Mouse (Mus musculus) hindbrain, embryonic 12.5 days (tissue): ENCODE measurements around the gene Gm10959. TPM values are rescaled to one million over a fixed set of nuclear protein-coding genes. Genes with fewer than 3 reads are reported as not detected.
"Not testable (repeated sequence)": the region's sequence is repeated elsewhere in the genome, so short reads cannot be mapped to it uniquely, and the experiment has no call there.

Experiments
- ATAC-seq: fragments of 200-750 bp; cut with Nextera tagmentation; 2 replicates; pipeline ENCODE4 v1.8.0; 2017; ENCODE audit warnings: moderate TSS enrichment; ENCODE audit not compliant: low FRiP score
- H3K27ac ChIP-seq: fragments of 300-500 bp; sonication (generic); 2 replicates; pipeline ENCODE4 v1.5.1; 2016; ENCODE audit warnings: mild to moderate bottlenecking
- H3K27me3 ChIP-seq: fragments of 300-500 bp; sonication (generic); 2 replicates; pipeline ENCODE4 v1.6.1; 2016; ENCODE audit warnings: mild to moderate bottlenecking
- H3K36me3 ChIP-seq: fragments of 300-500 bp; sonication (generic); 2 replicates; pipeline ENCODE4 v1.6.1; 2016; ENCODE audit warnings: mild to moderate bottlenecking
- H3K4me1 ChIP-seq: fragments of 300-500 bp; sonication (generic); 2 replicates; pipeline ENCODE4 v1.6.1; 2016
- H3K4me2 ChIP-seq: fragments of 300-500 bp; sonication (generic); replicated peaks from 2 replicates; pipeline ENCODE4 v1.6.1; 2016; ENCODE audit warnings: mild to moderate bottlenecking
- H3K4me3 ChIP-seq: fragments of 300-500 bp; sonication (generic); 2 replicates; pipeline ENCODE4 v1.5.1; 2016; ENCODE audit warnings: mild to moderate bottlenecking
- H3K9ac ChIP-seq: fragments of 300-500 bp; sonication (generic); 2 replicates; pipeline ENCODE4 v1.6.1; 2016; ENCODE audit warnings: mild to moderate bottlenecking, moderate library complexity
- H3K9me3 ChIP-seq: fragments of 300-500 bp; sonication (generic); replicated peaks from 2 replicates; pipeline ENCODE4 v1.6.1; 2016; ENCODE audit warnings: mild to moderate bottlenecking
- WGBS: fragments of 180-500 bp; shearing (Covaris S2); methylation state at CpG from one replicate; pipeline ENCODE4 v1.1.7; 2016; 5-methylcytosine and 5-hydroxymethylcytosine counted together
- polyA plus RNA-seq: library from polyadenylated mRNA; unstranded; fragments of >200 nt; fragmentation: Nextera tagmentation; extraction: Ambion mirVana; gene quantifications from 2 replicates; pipeline ENCODE4 v1.2.1, GENCODE M21; 2016

Gene Gm10959
- not detected in 2 replicates for polyA plus RNA-seq

DNA sequence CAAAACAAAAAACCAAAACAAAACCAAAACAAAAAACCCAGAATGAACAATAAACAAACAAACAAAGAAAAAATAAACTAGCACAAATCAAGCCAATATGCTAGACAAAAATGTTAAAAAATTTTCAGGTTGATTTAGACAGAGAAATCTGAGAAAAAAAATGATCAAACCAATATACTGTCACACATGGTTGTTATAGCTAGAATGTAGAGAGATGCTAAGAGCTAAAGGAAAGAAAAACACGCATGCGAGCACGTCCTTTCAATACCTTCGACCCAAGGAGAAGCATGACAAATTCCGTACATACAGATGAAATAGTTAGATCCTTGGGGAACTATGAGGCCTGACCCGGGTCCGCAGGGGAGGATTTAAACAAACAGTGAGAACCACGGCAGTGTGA lies at the start of gene Gm10959:
TSS of gene Gm10959 (minus strand) at position 101 of the 400 bp plus-strand sequence.
- Histone ChIP-seq H3K36me3 (no peaks in the 10 kb centered on the region), H3K27ac (no peak within 1 kb of the TSS), H3K27me3 (no peaks in the 10 kb centered on the region), H3K9me3 (no peaks in the 10 kb centered on the region), H3K9ac (no peak within 1 kb of the TSS), H3K4me1 (no peaks in the 10 kb centered on the region), H3K4me3 (no peak within 1 kb of the TSS), H3K4me2 (no peak within 1 kb of the TSS)
- WGBS: 65% methylated on average over 8 of the region's 8 CpGs
- no peak for ATAC-seq

DNA sequence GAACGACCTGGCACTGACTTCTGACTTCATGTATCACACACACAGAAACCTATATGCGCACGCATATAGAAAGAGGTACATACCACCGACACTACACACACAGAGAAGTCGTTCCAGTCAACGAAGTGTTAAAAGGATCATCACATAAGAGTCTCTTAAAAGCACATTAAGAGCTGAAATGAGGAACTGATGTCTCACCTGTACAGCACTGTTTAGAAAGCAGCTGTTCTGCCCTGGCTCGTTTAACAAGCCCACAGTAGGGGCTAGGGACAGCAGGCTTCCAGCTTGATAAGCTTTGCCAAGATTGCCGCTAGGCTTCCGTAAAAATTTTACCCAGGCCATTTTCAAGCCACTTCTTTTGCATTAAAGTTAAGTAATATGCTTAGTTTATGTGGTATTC lies 49.2 kb upstream of the Gm10959 start:
- Histone ChIP-seq H3K36me3 (peaks cover 6% of the 10 kb centered on the region; the same call in 1 of the 2 replicates), H3K4me2 (no peak overlapping the region), H3K4me1 (no peaks in the 10 kb centered on the region), H3K27ac (no peak overlapping the region), H3K9ac (no peak overlapping the region), H3K9me3 (no peaks in the 10 kb centered on the region), H3K4me3 (no peak overlapping the region), H3K27me3 (no peaks in the 10 kb centered on the region)
- ATAC-seq: no peak
- WGBS: 96% methylated on average over 9 of the region's 9 CpGs

DNA sequence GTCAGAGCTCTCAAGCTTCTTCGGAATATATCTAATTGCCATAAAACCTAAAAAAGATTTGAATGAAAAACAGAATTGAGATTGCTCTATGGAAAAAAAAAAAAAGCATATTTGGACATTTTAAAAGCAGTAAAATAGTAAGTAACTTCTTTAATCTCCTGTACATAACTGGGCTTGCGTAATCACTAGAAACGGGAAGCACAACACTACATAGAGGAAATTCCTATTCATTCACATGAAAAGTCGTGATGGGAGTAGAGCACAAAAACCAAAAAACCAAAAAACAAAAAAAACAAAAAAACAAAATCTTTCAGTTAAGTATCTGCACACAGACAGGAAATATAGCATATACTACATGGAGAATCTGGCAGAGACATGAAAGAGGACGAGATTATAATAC lies 45.1 kb upstream of the Gm10959 start:
- Histone ChIP-seq H3K36me3 (peaks cover 9% of the 10 kb centered on the region; the same call in 1 of the 2 replicates), H3K9ac (no peak overlapping the region), H3K27ac (no peak overlapping the region), H3K4me1 (no peaks in the 10 kb centered on the region), H3K4me2 (no peak overlapping the region), H3K4me3 (no peak overlapping the region), H3K9me3 (no peaks in the 10 kb centered on the region), H3K27me3 (no peaks in the 10 kb centered on the region)
- 93% methylated on average over 5 of the region's 5 CpGs for WGBS
- ATAC-seq: no peak

DNA sequence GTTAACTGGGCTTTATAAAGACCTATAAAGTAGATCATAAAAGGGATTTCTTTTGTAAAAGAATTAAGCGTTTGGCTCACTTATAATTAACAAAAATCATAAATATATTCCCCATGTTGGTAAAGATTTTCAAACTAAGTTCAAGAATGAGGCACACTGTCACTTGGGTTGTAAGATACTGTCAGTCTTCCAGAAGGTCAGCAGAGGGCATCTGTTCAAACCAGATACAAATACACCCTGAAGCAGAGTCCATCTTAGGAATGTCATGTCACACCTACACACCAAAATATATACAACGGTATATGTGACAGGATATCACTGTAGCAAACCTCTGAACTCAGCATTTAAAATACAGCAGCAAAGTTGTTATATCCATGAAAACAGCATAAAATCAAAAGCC lies 31.0 kb upstream of the Gm10959 start:
- no peak overlapping the region for H3K4me2 ChIP-seq
- WGBS: 91% methylated on average over 2 of the region's 2 CpGs
- H3K9ac ChIP-seq: no peak overlapping the region
- no peak overlapping the region for H3K27ac ChIP-seq
- no peaks in the 10 kb centered on the region for H3K27me3 ChIP-seq
- H3K4me3 ChIP-seq: no peak overlapping the region
- H3K4me1 ChIP-seq: no peaks in the 10 kb centered on the region
- peaks cover 11% of the 10 kb centered on the region for H3K36me3 ChIP-seq
- H3K9me3 ChIP-seq: no peaks in the 10 kb centered on the region
- ATAC-seq: no peak

DNA sequence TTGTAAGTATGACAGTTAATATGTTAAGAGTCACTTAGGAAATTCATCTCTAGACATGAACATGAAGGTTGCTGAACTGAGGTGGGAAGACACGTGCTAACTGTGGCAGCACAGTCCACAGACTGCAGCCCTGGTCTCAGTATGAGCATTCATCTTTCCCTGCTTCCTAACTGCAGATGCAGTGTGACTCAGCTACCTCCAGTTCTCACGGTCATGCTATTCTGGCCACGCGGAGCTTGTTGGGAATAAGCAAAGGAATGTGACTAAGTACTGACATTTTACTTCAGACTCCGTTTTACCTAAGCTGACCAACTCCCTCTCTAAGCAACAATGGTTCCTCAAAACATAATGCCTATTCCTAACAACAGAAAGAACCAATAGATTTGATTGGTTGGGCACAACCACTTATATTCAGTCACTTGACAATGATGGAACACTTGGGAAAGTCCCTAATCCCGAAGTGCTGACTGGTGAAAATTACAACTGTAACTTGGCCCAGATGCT lies 24.3 kb upstream of the Gm10959 start:
- H3K27ac ChIP-seq: no peak overlapping the region
- H3K4me2 ChIP-seq: no peak overlapping the region
- H3K4me1 ChIP-seq: 0 out of 2 replicates have a peak, but pooled peaks cover 2% of the 10 kb centered on the region
- peaks cover 4% of the 10 kb centered on the region; the same call in 1 of the 2 replicates for H3K36me3 ChIP-seq
- H3K9ac ChIP-seq: no peak overlapping the region
- H3K4me3 ChIP-seq: no peak overlapping the region
- WGBS: 78% methylated on average over 6 of the region's 6 CpGs
- no peaks in the 10 kb centered on the region for H3K9me3 ChIP-seq
- H3K27me3 ChIP-seq: no peaks in the 10 kb centered on the region
- ATAC-seq: no peak

DNA sequence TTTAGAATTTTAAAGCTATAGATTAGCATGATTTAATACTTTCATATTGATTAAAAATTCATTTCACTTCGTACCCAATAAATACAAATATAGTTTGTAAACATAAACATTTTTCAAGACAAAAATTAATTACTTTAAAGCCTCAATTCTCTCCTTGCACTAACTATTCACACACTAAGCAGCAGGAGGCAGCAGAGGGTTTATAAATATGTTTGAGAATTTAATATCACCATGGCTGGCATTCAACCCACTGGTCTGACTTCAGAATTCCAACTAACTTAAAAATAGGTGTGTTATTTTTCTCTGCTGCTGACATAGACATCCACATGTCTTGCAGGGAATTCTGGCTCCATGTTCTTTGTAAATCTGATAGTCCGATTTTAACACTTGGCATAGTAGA lies 20.1 kb upstream of the Gm10959 start:
- Histone ChIP-seq H3K27ac (no peak overlapping the region), H3K9ac (no peak overlapping the region), H3K4me2 (no peak overlapping the region), H3K9me3 (no peaks in the 10 kb centered on the region), H3K4me1 (0 out of 2 replicates have a peak, but pooled peaks cover 2% of the 10 kb centered on the region), H3K4me3 (no peak overlapping the region), H3K27me3 (no peaks in the 10 kb centered on the region), H3K36me3 (no peaks in the 10 kb centered on the region)
- 88% methylated on average over 2 of the region's 2 CpGs for WGBS
- no peak for ATAC-seq

DNA sequence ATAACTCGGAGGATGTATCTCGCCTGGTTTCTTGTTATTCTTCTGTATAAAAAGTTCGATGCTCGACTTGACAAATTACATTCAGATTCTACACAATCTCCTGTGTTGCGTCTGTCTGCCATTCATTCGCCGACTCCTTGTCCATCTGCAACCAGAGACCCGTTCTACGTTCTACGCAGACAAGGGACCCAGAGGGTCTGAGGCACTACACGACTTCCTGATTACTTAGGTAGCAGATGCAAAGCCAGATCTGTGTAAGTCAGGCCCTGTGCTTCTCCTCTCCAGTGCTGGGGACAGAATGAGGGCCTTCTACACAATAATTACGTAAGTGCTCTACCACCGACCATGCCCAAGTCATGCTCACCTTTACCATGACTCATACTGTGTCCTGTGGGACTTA lies 18.0 kb upstream of the Gm10959 start:
- not testable (repeated sequence) for H3K4me1 ChIP-seq, H3K9ac ChIP-seq, H3K9me3 ChIP-seq, H3K27ac ChIP-seq, H3K27me3 ChIP-seq, H3K36me3 ChIP-seq, ATAC-seq, H3K4me2 ChIP-seq, H3K4me3 ChIP-seq
- 82% methylated on average over 13 of the region's 13 CpGs for WGBS

DNA sequence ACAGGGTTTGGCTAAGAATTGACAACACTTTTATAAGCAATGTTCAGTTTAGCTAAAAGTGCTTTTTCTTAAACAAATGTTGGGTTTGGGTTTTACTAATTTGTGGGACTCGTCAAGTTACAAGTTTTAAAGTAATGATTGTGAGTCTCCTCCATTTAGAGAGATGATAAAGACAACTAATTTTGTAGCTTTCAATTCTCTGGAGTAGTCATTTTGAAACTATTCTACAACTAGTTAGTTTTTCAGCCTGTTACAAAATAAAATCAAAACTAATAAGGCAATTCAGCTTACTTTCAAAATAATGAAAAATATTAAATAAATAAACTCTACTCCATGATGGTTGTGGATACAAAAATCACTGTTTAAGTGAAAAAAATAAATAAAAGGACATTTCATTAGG lies 13.3 kb upstream of the Gm10959 start:
- Histone ChIP-seq H3K4me3 (no peak overlapping the region), H3K9me3 (no peaks in the 10 kb centered on the region), H3K27me3 (no peaks in the 10 kb centered on the region), H3K9ac (no peak overlapping the region), H3K36me3 (peaks cover 7% of the 10 kb centered on the region; the same call in 1 of the 2 replicates), H3K4me1 (no peaks in the 10 kb centered on the region), H3K27ac (no peak overlapping the region), H3K4me2 (no peak overlapping the region)
- no peak for ATAC-seq
- 94% methylated on average over 1 of the region's 1 CpGs for WGBS

DNA sequence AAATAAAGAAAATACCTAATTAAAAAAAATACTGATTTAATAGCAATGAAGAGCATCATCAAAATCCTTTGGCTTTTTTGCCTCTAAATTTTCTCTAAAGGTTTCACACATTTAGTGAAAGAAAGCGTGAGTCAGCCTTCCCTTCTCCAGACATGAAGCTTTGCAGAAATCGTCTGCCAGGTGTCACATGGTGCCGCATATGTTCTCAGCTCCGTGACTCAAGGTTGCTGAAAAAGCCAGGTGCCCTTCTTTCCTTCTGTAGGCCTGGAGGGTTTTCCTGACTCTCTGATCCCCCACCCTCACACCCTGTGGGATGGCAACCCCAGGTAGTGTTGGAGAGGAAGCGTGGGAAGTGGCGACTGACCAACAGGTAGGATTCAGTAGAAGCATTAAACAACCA lies 10.6 kb upstream of the Gm10959 start:
- 92% methylated on average over 6 of the region's 6 CpGs for WGBS
- Histone ChIP-seq H3K9ac (no peak overlapping the region), H3K36me3 (peaks cover 16% of the 10 kb centered on the region; the same call in 1 of the 2 replicates), H3K9me3 (no peaks in the 10 kb centered on the region), H3K27ac (no peak overlapping the region), H3K4me2 (no peak overlapping the region), H3K4me3 (no peak overlapping the region), H3K4me1 (peaks cover 6% of the 10 kb centered on the region; the same call in 1 of the 2 replicates), H3K27me3 (no peaks in the 10 kb centered on the region)
- ATAC-seq: no peak

DNA sequence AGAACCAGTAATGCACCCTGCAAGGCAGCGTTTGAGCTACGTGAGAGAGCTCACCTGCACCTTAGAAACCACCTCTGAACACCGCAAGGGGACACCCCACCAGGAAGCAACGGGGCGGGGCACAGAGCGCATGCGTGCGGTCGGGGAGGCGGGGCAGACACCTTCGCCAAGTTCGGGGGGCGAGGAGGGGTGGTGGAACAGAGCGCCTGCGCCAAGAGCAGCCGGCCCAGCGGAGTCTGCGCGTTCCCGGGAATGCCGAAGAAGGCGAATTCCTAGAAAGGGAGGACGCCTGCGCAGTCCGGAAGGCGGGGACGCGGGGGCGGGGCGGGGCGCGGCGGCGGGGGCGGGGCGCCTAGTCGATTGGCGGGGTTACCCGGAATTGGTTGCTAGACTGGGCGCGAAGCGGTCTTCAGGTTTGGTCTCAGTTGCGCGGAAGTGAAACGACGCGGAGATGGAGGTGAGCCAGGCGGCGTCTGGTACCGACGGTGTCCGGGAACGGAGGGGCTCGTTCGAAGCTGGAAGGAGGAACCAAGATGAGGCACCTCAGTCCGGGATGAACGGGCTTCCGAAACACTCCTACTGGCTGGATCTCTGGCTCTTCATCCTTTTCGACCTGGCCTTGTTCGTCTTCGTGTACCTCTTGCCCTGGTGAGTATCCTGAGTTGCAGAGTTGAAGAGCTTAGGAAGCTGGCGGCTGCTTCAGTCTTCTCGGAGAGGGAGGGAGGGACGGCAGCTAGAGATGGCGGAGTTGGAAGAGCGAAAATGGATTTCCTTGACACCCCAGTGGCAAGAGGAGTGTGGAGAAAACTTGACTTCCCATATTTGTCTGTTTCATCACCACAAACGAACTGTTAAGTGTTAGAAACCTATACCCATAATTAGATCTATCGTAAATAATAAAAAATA lies 5.1 kb upstream of the Gm10959 start, which contains the start of gene 1810037I17Rik:
TSS of gene 1810037I17Rik (plus strand) at position 195 of the 906 bp plus-strand sequence.
- Histone ChIP-seq H3K4me3 (peak within 1 kb of the TSS; percentile 54), H3K27me3 (no peaks in the 10 kb centered on the region), H3K9ac (peak within 1 kb of the TSS; percentile 64), H3K27ac (peak within 1 kb of the TSS; percentile 76), H3K9me3 (no peaks in the 10 kb centered on the region), H3K4me1 (peaks cover 6% of the 10 kb centered on the region; the same call in 1 of the 2 replicates), H3K36me3 (0 out of 2 replicates have a peak, but pooled peaks cover 10% of the 10 kb centered on the region), H3K4me2 (peak within 1 kb of the TSS; percentile 64)
- under 1% methylated on average over 66 of the region's 68 CpGs for WGBS
- ATAC-seq: peak; percentile 99

DNA sequence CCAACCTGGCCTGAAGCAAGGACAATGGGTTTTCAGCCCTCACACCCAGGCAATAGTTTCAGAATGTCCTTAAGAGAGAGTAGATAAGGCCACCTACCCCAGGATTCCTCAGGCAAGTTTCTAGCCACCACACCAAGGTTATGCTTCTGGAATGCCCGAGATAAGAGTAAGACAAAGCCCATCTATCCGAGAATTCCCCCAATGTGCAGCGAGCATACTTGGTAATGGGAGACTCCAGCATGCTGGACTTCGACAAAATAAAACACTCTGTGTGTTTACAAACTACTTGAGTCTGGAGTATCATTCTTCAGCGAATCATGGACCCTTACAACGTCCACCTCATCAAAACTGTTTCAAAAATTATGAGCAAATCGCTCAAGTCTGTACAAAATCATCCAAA lies 4.0 kb upstream of the Gm10959 start:
- no peak overlapping the region for H3K9ac ChIP-seq
- 73% methylated on average over 7 of the region's 7 CpGs for WGBS
- no peaks in the 10 kb centered on the region for H3K27me3 ChIP-seq
- no peaks in the 10 kb centered on the region for H3K9me3 ChIP-seq
- H3K36me3 ChIP-seq: 0 out of 2 replicates have a peak, but pooled peaks cover 10% of the 10 kb centered on the region
- H3K4me3 ChIP-seq: no peak overlapping the region
- H3K4me2 ChIP-seq: peak overlapping the region; percentile 64; the same call in 1 of the 2 replicates
- H3K27ac ChIP-seq: no peak overlapping the region
- H3K4me1 ChIP-seq: peaks cover 6% of the 10 kb centered on the region; the same call in 1 of the 2 replicates
- ATAC-seq: no peak

DNA sequence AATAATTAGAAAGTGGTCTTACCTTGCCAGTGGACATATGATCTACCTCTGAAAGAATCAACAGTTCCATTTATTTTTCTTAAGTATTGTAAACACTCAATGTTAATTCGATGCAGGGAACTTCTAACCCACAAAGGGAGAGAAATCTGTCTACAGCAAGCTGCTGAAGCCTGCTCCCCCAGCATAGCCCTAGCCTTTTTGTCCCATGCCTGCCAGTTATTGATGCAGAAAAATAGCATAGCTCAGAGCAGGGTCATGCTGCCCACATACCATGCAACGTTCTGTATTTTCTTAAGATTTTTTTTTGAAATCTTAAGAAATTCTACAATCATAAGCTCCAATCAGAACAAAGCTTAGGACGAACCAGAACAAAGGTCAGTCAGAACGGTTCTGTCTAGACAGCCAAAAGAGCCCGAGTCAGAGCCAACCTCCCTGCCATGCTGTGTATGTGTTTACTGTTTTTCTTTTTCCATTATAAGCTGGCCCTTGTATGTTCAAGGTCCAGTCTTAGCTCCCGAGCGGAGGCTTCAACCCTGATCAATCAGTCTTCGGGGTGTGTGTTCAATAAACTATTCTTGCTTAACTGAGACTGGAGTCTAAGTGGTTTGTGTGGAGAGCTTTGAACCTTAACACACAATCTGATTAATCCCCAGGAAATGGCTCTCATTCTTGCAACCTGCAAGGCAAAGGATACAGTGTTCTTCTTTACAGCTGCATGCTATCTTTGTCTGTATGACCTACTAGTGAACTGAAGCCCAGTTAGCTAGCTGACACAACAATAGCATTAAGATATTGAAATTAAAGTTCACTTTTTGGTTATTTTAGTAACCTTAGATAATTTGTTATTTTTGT lies 2.7 kb upstream of the Gm10959 start:
- no peak overlapping the region for H3K4me2 ChIP-seq
- WGBS: 82% methylated on average over 8 of the region's 8 CpGs
- H3K27ac ChIP-seq: no peak overlapping the region
- H3K36me3 ChIP-seq: 0 out of 2 replicates have a peak, but pooled peaks cover 4% of the 10 kb centered on the region
- no peaks in the 10 kb centered on the region for H3K27me3 ChIP-seq
- no peaks in the 10 kb centered on the region for H3K9me3 ChIP-seq
- peaks cover 6% of the 10 kb centered on the region; the same call in 1 of the 2 replicates for H3K4me1 ChIP-seq
- no peak overlapping the region for H3K9ac ChIP-seq
- no peak for ATAC-seq
- no peak overlapping the region for H3K4me3 ChIP-seq
